Mouse (Mus musculus) forebrain, postnatal 0 days (tissue): ENCODE measurements at regions not wholly inside any gene's neighbourhood (a gene's known extent, or its start where the extent isn't known, plus 50 kb on each side); places are given as distances from the start of the nearest gene placed in this dataset.

Source experiments
- ATAC-seq: fragments of 200-750 bp; cut with Nextera tagmentation; 2 replicates; pipeline ENCODE4 v1.8.0; 2017; ENCODE audit warnings: mild to moderate bottlenecking, moderate library complexity
- DNase-seq: peaks from one replicate; pipeline ENCODE4 v3.0.0-alpha.2; 2015
- H3K27ac ChIP-seq: fragments of 300-500 bp; sonication (generic); 2 replicates; pipeline ENCODE4 v1.5.1; 2014; ENCODE audit warnings: low read depth, mild to moderate bottlenecking, antibody characterized with exemption, low read length, moderate library complexity, mixed read lengths
- H3K27me3 ChIP-seq: fragments of 300-500 bp; sonication (generic); 2 replicates; pipeline ENCODE4 v1.6.1; 2014; ENCODE audit warnings: mild to moderate bottlenecking, low read length, mixed read lengths; ENCODE audit not compliant: insufficient read depth
- H3K36me3 ChIP-seq: fragments of 300-500 bp; sonication (generic); 2 replicates; pipeline ENCODE4 v1.6.1; 2014; ENCODE audit warnings: mild to moderate bottlenecking, moderate library complexity; ENCODE audit not compliant: insufficient read depth
- H3K4me1 ChIP-seq: fragments of 300-500 bp; sonication (generic); 2 replicates; pipeline ENCODE4 v1.6.1; 2014; ENCODE audit warnings: antibody characterized with exemption; ENCODE audit not compliant: insufficient read depth
- H3K4me2 ChIP-seq: fragments of 300-500 bp; sonication (generic); 2 replicates; pipeline ENCODE4 v1.6.1; 2014; ENCODE audit warnings: low read depth, mild to moderate bottlenecking, moderate library complexity
- H3K4me3 ChIP-seq: fragments of 300-500 bp; sonication (generic); 2 replicates; pipeline ENCODE4 v1.5.1; 2014; ENCODE audit warnings: low read depth, low read length, mixed read lengths
- H3K9ac ChIP-seq: fragments of 300-500 bp; sonication (generic); 2 replicates; pipeline ENCODE4 v1.6.1; 2014; ENCODE audit warnings: mild to moderate bottlenecking
- H3K9me3 ChIP-seq: fragments of 300-500 bp; sonication (generic); 2 replicates; pipeline ENCODE4 v1.6.1; 2016; ENCODE audit warnings: low read length
- CTCF ChIP-seq: sonication (generic); IDR thresholded peaks from 2 replicates; pipeline ENCODE4 v1.5.1; 2016; ENCODE audit warnings: antibody characterized with exemption, control low read depth, low read depth
- WGBS: fragments of 180-500 bp; shearing (Covaris S2); extraction: QIAGEN DNeasy Blood & Tissue Kit; methylation state at CpG from one replicate; pipeline ENCODE4 v1.1.7; 2014; 5-methylcytosine and 5-hydroxymethylcytosine counted together

DNA sequence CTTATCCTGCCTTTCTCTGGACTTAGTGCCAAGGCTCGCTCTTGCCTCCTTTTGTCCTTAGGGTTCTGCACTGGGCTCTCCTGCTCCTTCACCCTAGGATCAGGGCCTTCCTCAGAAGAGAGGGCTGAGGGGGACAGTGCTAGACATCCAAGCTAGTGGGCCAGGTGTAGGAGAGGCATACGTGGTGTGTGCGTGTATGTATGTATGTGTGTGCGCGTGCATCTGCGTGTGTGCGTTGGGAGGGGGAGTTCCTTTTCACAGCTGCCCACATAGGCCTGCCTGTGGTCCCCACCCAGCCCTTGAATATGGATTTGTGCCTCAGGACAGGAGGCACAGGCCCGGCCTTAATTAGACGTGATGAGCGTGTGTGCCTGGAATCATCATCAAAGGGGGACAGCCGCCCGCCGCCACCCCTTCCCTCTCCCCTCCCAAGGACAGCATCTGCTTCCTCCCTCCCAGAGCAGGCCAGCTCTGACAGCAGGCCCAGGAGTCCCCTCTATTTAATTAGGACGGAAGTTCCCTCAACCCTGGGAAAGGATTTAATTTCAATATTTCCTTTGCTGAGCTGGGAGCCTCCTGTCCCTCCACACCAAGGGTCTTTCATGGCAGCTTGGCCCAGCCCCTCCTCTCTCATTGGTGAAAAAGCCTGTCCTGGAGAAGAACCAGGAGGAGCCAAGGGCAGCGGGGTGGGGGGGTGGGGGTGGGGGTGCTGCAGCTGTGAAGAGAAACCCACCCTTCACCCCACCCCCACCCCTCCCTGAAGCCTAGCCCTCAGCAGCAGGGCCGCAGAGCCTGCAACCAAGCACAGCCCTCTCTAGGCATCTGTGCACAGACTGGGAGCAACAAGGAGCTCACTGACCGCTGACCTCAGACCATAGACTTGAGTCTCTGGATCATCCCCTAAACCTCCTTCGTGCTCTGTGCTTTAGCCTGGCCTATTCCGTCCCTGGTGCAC, 155.8 kb upstream of the A530016L24Rik start:
- Histone ChIP-seq H3K4me2 (no peak overlapping the region), H3K4me1 (peaks cover 49% of the 10 kb centered on the region), H3K36me3 (no peaks in the 10 kb centered on the region), H3K27ac (peak overlapping the region; percentile 54), H3K9ac (0 out of 2 replicates have a peak overlapping the region, but pooled peaks have one; percentile 1), H3K27me3 (no peaks in the 10 kb centered on the region), H3K9me3 (no peaks in the 10 kb centered on the region), H3K4me3 (no peak overlapping the region)
- ATAC-seq (peak; percentile 12), DNase-seq (no peak)
- TF ChIP-seq CTCF, result no peak
- 23% methylated on average over 19 of the region's 19 CpGs for WGBS

DNA sequence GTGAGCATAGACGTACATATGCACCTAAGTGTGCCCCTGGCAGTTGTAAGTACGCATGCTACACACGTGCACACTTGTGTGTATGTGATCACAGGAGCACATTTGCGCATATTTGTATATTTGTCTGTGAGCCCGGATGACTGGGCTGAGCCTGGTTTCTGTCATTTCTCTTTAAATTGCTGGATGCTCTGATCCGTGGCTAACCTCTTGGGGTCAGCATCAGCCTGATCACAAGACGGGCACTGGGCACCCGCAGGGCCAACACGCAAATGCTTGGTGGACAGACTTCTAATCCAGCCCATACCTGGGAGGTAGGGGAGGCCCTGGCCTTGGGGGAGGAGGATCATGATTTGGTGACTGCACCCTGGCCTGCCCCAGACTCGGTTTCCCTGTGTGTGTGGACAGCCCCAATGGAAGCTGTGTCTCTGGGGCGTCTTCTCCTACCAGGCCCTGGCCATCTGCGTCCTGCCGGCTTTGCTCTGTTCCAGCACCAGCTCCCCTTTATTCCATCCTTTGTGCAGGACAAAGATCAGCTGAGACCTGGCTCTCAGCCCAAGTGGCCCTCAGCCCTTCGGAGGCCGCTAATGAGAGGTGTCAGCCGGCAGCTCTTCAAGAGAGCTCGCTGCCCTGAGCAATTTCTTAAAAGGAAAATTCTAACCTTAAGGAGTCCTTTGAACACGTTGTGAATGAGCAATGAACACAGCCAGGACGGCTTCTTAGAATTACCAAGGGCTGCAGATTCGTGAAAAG, 155.0 kb upstream of the A530016L24Rik start:
- no peak for ATAC-seq
- TF ChIP-seq CTCF, result no peak
- peak overlapping the region; percentile 54 for H3K27ac ChIP-seq
- H3K4me2 ChIP-seq, result no peak overlapping the region
- no peak overlapping the region for H3K4me3 ChIP-seq
- DNase-seq, result peak; percentile 48
- H3K9ac ChIP-seq, result 0 out of 2 replicates have a peak overlapping the region, but pooled peaks have one; percentile 1
- H3K4me1 ChIP-seq, result peaks cover 42% of the 10 kb centered on the region
- WGBS, result 18% methylated on average over 20 of the region's 20 CpGs
- no peaks in the 10 kb centered on the region for H3K9me3 ChIP-seq
- H3K27me3 ChIP-seq, result no peaks in the 10 kb centered on the region
- H3K36me3 ChIP-seq, result no peaks in the 10 kb centered on the region

DNA sequence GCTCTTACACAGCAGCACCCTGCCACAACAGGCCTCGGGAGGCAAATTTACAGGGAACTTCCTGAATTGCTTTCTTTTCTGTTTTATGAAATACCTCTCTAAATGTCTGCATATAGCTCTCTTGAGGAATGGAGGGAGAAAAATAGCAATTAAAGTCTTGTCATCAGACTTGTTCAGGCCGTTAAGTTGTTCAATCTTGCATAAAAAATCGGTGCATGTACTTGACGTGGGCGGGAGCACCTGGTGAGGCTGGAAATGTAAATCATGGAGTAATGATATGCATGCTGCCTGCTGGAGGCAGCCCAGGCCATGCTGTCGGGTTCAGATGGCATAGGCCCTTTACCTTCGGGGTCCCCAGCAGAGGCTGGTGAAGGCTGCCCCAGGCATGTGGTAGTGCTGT, 153.6 kb upstream of the A530016L24Rik start:
- no peak for TF ChIP-seq CTCF
- H3K27ac ChIP-seq, result no peak overlapping the region
- DNase-seq, result no peak
- H3K27me3 ChIP-seq, result no peaks in the 10 kb centered on the region
- WGBS, result 25% methylated on average over 7 of the region's 7 CpGs
- no peak overlapping the region for H3K4me2 ChIP-seq
- H3K9ac ChIP-seq, result no peak overlapping the region
- H3K4me3 ChIP-seq, result no peak overlapping the region
- no peaks in the 10 kb centered on the region for H3K36me3 ChIP-seq
- no peak for ATAC-seq
- H3K9me3 ChIP-seq, result no peaks in the 10 kb centered on the region
- H3K4me1 ChIP-seq, result peaks cover 29% of the 10 kb centered on the region

DNA sequence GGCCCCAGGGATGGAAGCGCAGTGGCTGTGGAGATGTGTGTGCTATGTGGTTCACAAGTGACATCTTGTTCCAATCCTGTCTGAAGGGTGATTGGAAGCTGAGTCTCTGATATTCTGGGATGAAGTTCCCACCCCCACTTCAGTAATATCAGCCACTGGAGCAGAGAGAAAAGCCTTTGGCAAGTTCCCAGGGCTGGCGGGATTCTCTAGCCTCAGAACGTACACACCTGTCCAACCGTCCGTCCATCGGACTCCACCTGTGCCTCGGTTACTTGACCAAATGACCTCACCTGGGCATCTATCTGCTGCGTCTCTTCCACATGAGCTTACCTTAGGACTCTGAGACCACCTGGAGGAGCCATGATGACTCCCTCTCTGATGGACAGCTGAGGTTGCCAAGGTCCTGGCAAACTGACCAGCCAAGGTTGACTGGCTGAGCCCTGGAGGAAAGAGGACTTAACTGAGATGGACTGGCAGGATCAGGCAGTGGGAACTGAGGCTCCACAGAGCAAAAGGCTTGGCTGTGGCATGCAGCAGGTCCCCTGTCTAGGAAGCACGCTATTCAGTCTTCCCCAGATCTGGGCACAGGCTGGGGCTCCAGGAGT, 152.5 kb upstream of the A530016L24Rik start:
- no peaks in the 10 kb centered on the region for H3K36me3 ChIP-seq
- no peaks in the 10 kb centered on the region for H3K27me3 ChIP-seq
- H3K27ac ChIP-seq, result no peak overlapping the region
- WGBS, result 68% methylated on average over 9 of the region's 9 CpGs
- H3K9me3 ChIP-seq, result no peaks in the 10 kb centered on the region
- H3K4me1 ChIP-seq, result peaks cover 24% of the 10 kb centered on the region
- no peak for DNase-seq
- no peak for TF ChIP-seq CTCF
- H3K4me3 ChIP-seq, result no peak overlapping the region
- H3K9ac ChIP-seq, result no peak overlapping the region
- ATAC-seq, result no peak
- H3K4me2 ChIP-seq, result no peak overlapping the region

DNA sequence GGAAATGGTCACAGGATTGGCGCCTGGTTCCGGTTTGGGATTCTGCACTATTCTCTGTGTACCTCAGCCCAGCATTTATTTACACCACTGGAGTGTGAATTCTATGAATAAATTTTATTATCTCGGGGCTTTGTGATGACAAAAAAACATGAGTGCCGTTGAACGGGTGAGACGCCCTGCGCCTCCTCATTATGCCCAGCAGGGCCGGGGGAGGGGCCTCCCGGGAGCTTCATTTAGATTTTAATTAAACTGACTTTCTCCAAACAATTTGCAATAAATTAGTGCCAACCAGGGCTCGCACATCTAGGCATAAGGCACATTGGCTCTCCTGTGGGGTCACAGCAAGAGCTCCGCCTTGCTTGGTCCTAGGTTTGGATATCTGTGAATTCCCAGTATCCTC, 151.8 kb upstream of the A530016L24Rik start:
- no peak overlapping the region for H3K9ac ChIP-seq
- no peak for DNase-seq
- peaks cover 24% of the 10 kb centered on the region for H3K4me1 ChIP-seq
- H3K27me3 ChIP-seq, result no peaks in the 10 kb centered on the region
- no peaks in the 10 kb centered on the region for H3K36me3 ChIP-seq
- H3K4me3 ChIP-seq, result no peak overlapping the region
- H3K9me3 ChIP-seq, result no peaks in the 10 kb centered on the region
- TF ChIP-seq CTCF, result no peak
- H3K4me2 ChIP-seq, result no peak overlapping the region
- no peak overlapping the region for H3K27ac ChIP-seq
- no peak; the same call in 1 of the 2 replicates for ATAC-seq
- WGBS, result 26% methylated on average over 11 of the region's 11 CpGs

DNA sequence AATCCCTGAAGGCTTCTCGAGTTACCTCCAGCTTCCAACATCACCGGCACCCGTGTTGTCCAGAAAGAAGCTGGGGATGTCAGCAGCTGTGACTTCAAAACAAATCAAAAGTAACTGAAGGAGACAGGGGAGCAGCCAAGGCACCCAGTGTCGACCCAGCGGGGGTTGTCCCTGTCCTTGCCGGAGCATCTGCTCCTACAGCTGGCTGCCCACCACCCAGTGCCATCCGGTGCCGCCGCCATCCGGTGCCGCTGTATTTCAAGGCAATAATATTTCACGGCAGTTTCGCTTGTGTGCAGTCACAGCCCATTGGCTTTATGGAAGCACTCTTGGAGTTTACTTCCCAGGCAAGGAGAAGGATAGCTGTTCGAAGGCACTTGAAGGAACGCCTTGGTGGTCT, 150.3 kb upstream of the A530016L24Rik start:
- no peak for ATAC-seq
- H3K4me1 ChIP-seq, result peaks cover 21% of the 10 kb centered on the region

More for the DNA sequence above, 150.3 kb upstream of the A530016L24Rik start:
- H3K4me2 ChIP-seq, result no peak overlapping the region
- WGBS, result 92% methylated on average over 15 of the region's 15 CpGs
- H3K36me3 ChIP-seq, result no peaks in the 10 kb centered on the region
- no peak overlapping the region for H3K9ac ChIP-seq
- no peak overlapping the region for H3K27ac ChIP-seq
- no peak for DNase-seq
- no peak overlapping the region for H3K4me3 ChIP-seq
- H3K27me3 ChIP-seq, result no peaks in the 10 kb centered on the region
- TF ChIP-seq CTCF, result no peak
- no peaks in the 10 kb centered on the region for H3K9me3 ChIP-seq
